Mouse (Mus musculus) cerebellum, adult 11-12 months (tissue): ENCODE measurements around the gene Ehd3.
"Not testable (repeated sequence)": the region's sequence is repeated elsewhere in the genome, so short reads cannot be mapped to it uniquely, and the experiment has no call there.

Experiments used
- DNase-seq: peaks from one replicate; pipeline ENCODE4 v3.0.0; 2022

Gene Ehd3

DNA sequence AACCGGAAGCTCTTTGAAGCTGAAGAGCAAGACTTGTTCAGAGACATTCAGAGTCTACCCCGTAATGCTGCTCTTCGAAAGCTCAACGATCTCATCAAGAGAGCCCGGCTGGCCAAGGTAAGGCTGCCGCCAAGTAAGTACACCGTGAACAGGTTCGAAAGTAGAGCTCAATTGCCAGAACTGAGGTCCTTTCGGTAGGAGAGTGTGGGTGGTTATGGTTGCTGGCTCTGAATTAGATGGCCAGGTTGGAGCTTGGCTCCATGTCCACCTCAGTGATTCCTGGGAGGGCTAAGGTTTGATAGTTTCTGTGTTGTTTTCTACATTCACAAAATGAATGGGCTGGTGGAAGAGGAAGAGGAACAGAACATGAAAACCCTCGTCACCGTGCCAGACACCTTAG lies 23.5 kb downstream of the Ehd3 start:
- no peak for DNase-seq

DNA sequence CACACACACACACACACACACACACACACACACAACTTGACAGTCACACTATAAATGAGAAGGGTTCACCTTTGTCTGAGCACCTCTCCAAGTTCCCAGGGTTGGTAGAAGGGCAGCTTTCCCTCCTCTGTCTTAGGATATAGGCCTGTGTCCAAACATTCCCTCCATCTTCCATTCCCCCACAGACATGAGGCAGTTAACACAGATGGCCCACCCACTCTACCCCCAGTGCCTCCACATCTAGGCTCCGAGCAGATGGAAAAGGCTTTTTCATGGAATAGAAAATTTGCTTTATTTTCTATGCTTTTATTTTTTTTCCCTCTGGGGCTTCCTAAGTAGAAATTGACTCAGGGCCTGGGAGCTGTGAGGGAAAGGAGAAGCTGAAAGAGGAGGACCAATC lies 26.6 kb downstream of the Ehd3 start:
- no peak for DNase-seq

GRCm38 (mm10) chr17:73831427-73831826 lies 27.5 kb downstream of the Ehd3 start:
- DNase-seq = peak; percentile 90

DNA sequence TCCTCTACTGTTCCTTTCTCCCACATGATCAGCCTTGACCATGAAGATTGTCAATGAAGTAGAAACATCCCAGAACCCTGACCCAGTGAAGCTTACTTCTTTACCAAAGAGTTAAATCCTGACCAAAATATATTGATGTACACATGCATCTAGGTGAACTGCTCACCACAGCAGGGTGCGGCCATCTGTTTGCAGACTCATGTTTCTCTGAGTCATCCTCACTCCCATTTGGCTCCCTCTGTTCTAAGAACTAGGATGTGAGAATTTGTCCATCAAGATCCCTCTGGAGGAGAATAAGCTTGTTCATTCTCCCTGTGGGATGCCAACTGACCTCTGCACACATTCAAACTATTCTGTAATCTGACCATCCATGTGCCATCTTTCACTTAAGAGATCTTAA lies 29.0 kb downstream of the Ehd3 start:
- peak; percentile 72 for DNase-seq

- no peak for DNase-seq
Observed at GRCm38 (mm10) chr17:73833474-73833873, 29.5 kb downstream of the Ehd3 start.

- DNase-seq = no peak
Observed at GRCm38 (mm10) chr17:73836601-73837000, 32.7 kb downstream of the Ehd3 start.

GRCm38 (mm10) chr17:73837244-73837643 lies 33.3 kb downstream of the Ehd3 start:
- DNase-seq = peak; percentile 51

- no peak for DNase-seq
Observed at GRCm38 (mm10) chr17:73839086-73839835, 35.3 kb downstream of the Ehd3 start.

- DNase-seq = not testable (repeated sequence)
Observed at GRCm38 (mm10) chr17:73839876-73840275, 35.9 kb downstream of the Ehd3 start.

- DNase-seq = no peak
Observed at GRCm38 (mm10) chr17:73842963-73843362, 39.0 kb downstream of the Ehd3 start.

DNA sequence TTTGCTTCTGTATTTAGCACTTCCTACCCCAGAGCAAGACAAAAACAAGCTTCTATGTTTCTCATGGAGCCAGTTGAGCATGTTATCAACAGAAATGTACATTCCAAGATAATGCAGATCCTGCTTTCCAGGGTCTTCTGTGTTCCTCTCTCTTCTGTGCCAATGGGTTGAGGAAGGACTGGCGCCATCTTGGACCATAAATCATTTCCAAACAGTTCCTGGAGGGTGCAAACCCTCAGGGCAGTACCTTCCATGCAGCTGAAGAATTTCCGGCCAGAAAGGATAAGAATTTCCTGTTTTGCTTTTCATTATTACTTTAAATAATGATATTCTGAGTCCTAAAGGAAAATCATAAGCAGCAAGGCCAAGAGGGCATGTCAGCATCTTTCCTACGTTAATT lies 41.7 kb downstream of the Ehd3 start:
- DNase-seq = no peak

- DNase-seq = no peak
Observed at GRCm38 (mm10) chr17:73847399-73847798, 43.5 kb downstream of the Ehd3 start.

- DNase-seq = no peak
Observed at GRCm38 (mm10) chr17:73853041-73853440, 49.1 kb downstream of the Ehd3 start.

- no peak for DNase-seq
Observed at GRCm38 (mm10) chr17:73853717-73854116, 49.8 kb downstream of the Ehd3 start.

DNA sequence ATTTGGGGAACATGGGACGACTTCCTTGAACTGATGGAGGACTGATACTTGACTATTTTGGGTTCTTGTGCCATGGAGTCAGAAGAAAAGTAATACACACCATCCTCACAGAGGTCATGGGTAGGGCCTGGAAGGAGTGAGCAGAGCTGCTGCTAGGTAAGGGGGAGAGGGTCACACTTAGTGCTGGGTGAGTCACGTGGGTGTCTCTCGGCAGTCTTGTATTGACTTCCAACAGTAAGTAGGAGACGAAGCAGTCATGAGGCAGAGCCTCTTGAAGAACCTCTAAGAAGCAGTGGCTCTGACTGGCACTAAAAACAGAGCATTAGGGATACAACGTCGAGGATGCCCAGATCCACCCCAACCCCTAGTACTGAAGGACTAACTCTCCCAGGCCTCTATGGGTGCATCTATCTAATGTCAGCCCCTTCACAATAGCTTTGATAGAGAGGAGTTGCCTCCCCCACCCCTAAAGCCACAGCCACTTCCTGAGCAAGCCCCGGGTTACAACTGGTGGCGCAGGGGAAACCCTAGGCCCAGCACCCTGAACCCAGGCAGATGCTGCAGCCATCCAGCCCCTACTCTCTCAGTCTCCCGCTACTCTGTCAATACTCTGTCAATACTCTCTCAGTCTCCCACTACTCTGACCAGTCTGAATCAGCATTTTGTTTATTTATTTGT lies 65.2 kb downstream of the Ehd3 start:
- DNase-seq = no peak

DNA sequence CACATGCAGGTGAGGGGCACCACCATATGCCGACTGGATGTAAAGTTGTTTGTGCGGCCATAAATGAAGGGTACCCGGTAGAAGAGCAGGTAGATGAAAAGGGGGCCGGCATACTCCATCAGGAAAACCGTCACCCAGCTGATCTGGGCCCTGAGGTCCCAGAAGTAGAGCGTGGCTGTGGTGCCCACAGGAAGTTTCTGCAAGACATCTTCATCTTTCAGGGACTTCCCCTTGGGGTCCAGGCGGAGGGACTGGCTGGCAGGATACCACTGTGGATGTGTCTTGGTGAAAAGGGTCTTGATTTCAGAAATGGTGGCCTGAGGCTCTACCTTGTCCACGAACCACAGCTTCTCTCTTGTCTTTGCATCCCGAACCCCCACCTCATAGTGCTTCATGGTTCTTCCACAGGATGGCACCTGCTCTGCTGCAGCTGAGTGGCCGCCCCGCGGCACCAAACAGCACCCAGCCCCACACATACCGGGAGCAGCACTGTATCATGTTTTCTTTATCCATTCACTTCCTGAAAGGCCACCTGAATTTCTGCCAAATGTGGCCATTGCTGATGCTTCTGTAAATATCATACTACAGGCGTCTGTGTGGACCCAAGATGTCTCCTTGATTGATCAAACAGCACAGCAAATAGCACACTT lies 67.1 kb downstream of the Ehd3 start:
- DNase-seq = no peak

DNA sequence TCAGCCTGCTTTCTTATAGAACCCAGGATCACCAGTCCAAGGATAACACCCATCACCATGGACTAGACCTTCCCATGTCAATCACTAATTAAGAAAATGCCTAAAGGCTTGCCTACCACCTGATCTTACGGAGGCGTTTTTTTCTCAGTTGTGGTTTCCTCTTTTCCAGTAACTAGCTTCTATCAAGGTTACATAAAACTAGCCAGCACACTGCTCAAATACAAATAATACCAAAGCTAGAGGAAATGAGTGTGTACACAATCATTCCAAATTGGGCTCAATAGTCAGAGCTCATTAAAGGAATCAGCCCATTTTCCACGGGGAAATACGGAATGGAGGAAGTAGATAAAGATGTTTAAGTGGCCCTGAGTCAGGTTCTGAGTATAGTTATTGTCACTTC lies 71.3 kb downstream of the Ehd3 start:
- DNase-seq = no peak

- no peak for DNase-seq
Observed at GRCm38 (mm10) chr17:73875674-73876073, 71.7 kb downstream of the Ehd3 start.

- DNase-seq = no peak
Observed at GRCm38 (mm10) chr17:73879262-73879916, 75.5 kb downstream of the Ehd3 start.

DNA sequence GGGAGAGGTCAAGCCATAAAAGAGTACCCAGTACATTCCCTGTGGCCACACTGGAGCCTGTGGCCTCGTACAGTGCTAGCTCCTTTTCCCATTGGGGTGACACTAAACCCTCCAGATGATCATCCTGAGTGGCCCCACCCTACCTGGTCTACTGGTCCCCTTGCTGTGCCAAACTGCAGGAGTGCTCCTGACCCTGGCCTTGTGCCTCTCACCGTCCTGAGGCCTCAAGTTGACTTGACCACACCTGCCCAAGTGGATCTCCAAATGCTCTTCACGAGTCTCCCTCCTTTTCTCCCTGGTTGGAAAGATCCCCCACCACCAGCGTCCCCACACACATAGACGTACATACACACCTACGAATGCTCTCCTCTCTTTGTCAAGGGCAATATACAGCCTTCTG lies 76.4 kb downstream of the Ehd3 start:
- no peak for DNase-seq

- DNase-seq = no peak
Observed at GRCm38 (mm10) chr17:73881295-73881694, 77.4 kb downstream of the Ehd3 start.
